Mouse (Mus musculus) lung, postnatal 0 days (tissue): ENCODE measurements at regions not wholly inside any gene's neighbourhood (a gene's known extent, or its start where the extent isn't known, plus 50 kb on each side); places are given as distances from the start of the nearest gene placed in this dataset.

Source experiments
- ATAC-seq: fragments of 200-750 bp; cut with Nextera tagmentation; 2 replicates; pipeline ENCODE4 v1.8.0; 2017; ENCODE audit warnings: moderate library complexity
- DNase-seq: peaks from one replicate; pipeline ENCODE4 v3.0.0-alpha.2; 2016; ENCODE audit warnings: low spot score
- H3K27ac ChIP-seq: fragments of 300-500 bp; sonication (generic); 2 replicates; pipeline ENCODE4 v1.5.1; 2014; ENCODE audit warnings: antibody characterized with exemption, mild to moderate bottlenecking, low read length, mixed read lengths
- H3K27me3 ChIP-seq: fragments of 300-500 bp; sonication (generic); replicated peaks from 2 replicates; pipeline ENCODE4 v1.6.1; 2014; ENCODE audit warnings: low read length, mixed read lengths; ENCODE audit not compliant: insufficient read depth
- H3K36me3 ChIP-seq: fragments of 300-500 bp; sonication (generic); 2 replicates; pipeline ENCODE4 v1.6.1; 2014; ENCODE audit warnings: low read length, mixed read lengths; ENCODE audit not compliant: insufficient read depth
- H3K4me1 ChIP-seq: fragments of 300-500 bp; sonication (generic); 2 replicates; pipeline ENCODE4 v1.6.1; 2014; ENCODE audit warnings: antibody characterized with exemption, low read depth, low read length, mixed read lengths; ENCODE audit not compliant: insufficient read depth
- H3K4me2 ChIP-seq: fragments of 300-500 bp; sonication (generic); replicated peaks from 2 replicates; pipeline ENCODE4 v1.6.1; 2014; ENCODE audit warnings: low read depth, mild to moderate bottlenecking, low read length, moderate library complexity, mixed read lengths
- H3K4me3 ChIP-seq: fragments of 300-500 bp; sonication (generic); 2 replicates; pipeline ENCODE4 v1.5.1; 2014; ENCODE audit warnings: low read depth, low read length
- H3K9ac ChIP-seq: fragments of 300-500 bp; sonication (generic); replicated peaks from 2 replicates; pipeline ENCODE4 v1.6.1; 2014; ENCODE audit warnings: low read depth, mild to moderate bottlenecking
- H3K9me3 ChIP-seq: fragments of 300-500 bp; sonication (generic); 2 replicates; pipeline ENCODE4 v1.6.1; 2016; ENCODE audit warnings: low read length, mixed read lengths
- CTCF ChIP-seq: IDR thresholded peaks from 2 replicates; pipeline ENCODE4 v1.5.1; 2016; ENCODE audit warnings: antibody characterized with exemption, mild to moderate bottlenecking
- EP300 ChIP-seq: IDR thresholded peaks from 2 replicates; pipeline ENCODE4 v1.6.1; 2016; ENCODE audit warnings: antibody characterized with exemption, mild to moderate bottlenecking, control low read depth
- WGBS: fragments of 180-500 bp; shearing (Covaris S2); extraction: QIAGEN DNeasy Blood & Tissue Kit; methylation state at CpG from one replicate; pipeline ENCODE4 v1.1.7; 2014; 5-methylcytosine and 5-hydroxymethylcytosine counted together

DNA sequence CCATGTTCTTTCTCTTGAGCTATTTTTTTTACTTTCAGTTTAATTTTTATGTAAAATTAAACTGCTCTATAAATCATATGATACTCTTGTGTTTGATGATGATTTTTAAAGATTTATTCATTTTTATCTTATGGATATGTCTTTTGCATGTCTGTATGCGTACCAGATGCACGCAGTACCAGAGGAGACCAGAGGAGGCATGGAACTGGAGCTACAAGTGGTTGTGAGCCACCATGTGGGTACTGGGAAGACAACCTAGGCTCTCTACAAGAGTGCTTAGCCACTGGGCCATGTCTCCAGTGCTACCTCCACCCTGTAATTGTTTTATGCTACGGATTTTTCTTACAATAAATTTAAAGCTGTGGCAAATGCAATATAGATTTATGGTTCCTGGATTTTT lies 227.8 kb downstream of the 1700129C05Rik start:
- WGBS = 87% methylated on average over 3 of the region's 3 CpGs
- ATAC-seq = no peak

GRCm38 (mm10) chr14:58910846-58911245 lies 231.8 kb downstream of the 1700129C05Rik start:
- 96% methylated on average over 1 of the region's 1 CpGs for WGBS
- no peak for ATAC-seq
- no peak overlapping the region for H3K9ac ChIP-seq
- TF ChIP-seq EP300 (no peak), CTCF (no peak)
- no peak for DNase-seq
- no peak overlapping the region for H3K4me2 ChIP-seq
- H3K9me3 ChIP-seq = no peaks in the 10 kb centered on the region
- no peaks in the 10 kb centered on the region for H3K4me1 ChIP-seq
- H3K36me3 ChIP-seq = no peaks in the 10 kb centered on the region
- H3K27me3 ChIP-seq = no peaks in the 10 kb centered on the region
- H3K27ac ChIP-seq = no peak overlapping the region
- no peak overlapping the region for H3K4me3 ChIP-seq

More for the DNA sequence above, 227.8 kb downstream of the 1700129C05Rik start:
- Histone ChIP-seq H3K4me2 (no peak overlapping the region), H3K4me3 (no peak overlapping the region), H3K27me3 (no peaks in the 10 kb centered on the region), H3K27ac (no peak overlapping the region), H3K9me3 (no peaks in the 10 kb centered on the region), H3K4me1 (no peaks in the 10 kb centered on the region), H3K36me3 (no peaks in the 10 kb centered on the region), H3K9ac (no peak overlapping the region)
- no peak for DNase-seq
- TF ChIP-seq EP300 (no peak), CTCF (0 out of 2 replicates have a peak, but pooled peaks have one; percentile 28)

DNA sequence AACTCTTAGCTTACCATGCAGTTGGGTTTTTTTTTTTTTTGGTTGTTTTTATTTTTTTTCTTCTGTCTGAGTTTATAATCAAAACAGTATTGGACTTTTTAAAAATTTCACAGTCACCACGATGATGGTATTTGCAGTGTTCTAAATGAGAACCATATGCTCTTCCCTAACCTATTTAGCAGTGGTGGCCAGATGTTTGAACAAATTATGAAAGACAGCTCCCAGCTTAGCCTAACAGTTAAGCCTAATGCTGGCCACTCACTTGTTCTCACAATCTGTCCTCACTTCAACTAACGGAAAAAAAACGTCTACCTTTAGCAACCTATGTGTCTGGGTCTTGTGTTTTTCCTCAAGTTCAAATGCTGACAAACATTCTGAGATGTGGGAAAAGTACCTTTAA lies 234.8 kb downstream of the 1700129C05Rik start:
- peak; percentile 10 for DNase-seq
- Histone ChIP-seq H3K27ac (no peak overlapping the region), H3K9ac (no peak overlapping the region)

DNA sequence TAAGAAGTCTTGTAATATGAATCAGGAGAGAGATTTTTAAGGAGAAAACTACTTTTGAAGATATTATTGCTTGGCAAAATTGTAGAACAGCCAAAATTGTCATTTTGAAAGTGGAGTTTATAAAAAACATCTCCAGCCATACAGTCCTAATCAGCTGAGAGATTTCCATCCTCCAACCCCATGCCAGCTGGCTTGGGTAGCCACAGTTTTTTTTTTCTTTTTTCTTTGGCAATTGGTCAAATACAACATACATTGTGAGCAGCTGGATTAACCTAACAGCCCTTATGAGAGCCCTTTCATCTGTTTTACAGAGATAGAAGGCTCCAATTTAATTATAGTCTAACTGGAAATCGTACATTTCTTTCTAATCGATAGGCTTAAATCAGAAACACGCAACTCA lies 235.3 kb downstream of the 1700129C05Rik start:
- H3K4me2 ChIP-seq = no peak overlapping the region
- no peak overlapping the region for H3K27ac ChIP-seq
- TF ChIP-seq CTCF (no peak), EP300 (no peak)
- no peak overlapping the region for H3K4me3 ChIP-seq
- DNase-seq (no peak), ATAC-seq (no peak)
- no peaks in the 10 kb centered on the region for H3K27me3 ChIP-seq
- 73% methylated on average over 3 of the region's 3 CpGs for WGBS
- no peaks in the 10 kb centered on the region for H3K4me1 ChIP-seq
- no peak overlapping the region for H3K9ac ChIP-seq
- no peaks in the 10 kb centered on the region for H3K36me3 ChIP-seq
- H3K9me3 ChIP-seq = no peaks in the 10 kb centered on the region

More for the DNA sequence above, 234.8 kb downstream of the 1700129C05Rik start:
- H3K4me1 ChIP-seq = no peaks in the 10 kb centered on the region
- TF ChIP-seq EP300 (no peak), CTCF (no peak)
- no peak; the same call in 1 of the 2 replicates for ATAC-seq
- WGBS = 53% methylated on average over 3 of the region's 3 CpGs
- H3K27me3 ChIP-seq = no peaks in the 10 kb centered on the region
- H3K36me3 ChIP-seq = no peaks in the 10 kb centered on the region
- H3K9me3 ChIP-seq = no peaks in the 10 kb centered on the region
- no peak overlapping the region for H3K4me2 ChIP-seq
- H3K4me3 ChIP-seq = no peak overlapping the region

GRCm38 (mm10) chr14:58906631-58907030 lies 236.1 kb downstream of the 1700129C05Rik start:
- WGBS = 72% methylated on average over 4 of the region's 4 CpGs
- no peak for DNase-seq

GRCm38 (mm10) chr14:58868176-58868949 lies 274.3 kb downstream of the 1700129C05Rik start:
- Histone ChIP-seq H3K4me1 (0 out of 2 replicates have a peak, but pooled peaks cover 3% of the 10 kb centered on the region), H3K9ac (no peak overlapping the region), H3K36me3 (no peaks in the 10 kb centered on the region), H3K27ac (no peak overlapping the region), H3K4me3 (no peak overlapping the region), H3K9me3 (no peaks in the 10 kb centered on the region), H3K27me3 (no peaks in the 10 kb centered on the region), H3K4me2 (no peak overlapping the region)
- ATAC-seq (no peak), DNase-seq (no peak)
- TF ChIP-seq CTCF = no peak
- 71% methylated on average over 14 of the region's 14 CpGs for WGBS

More at GRCm38 (mm10) chr14:58906631-58907030, 236.1 kb downstream of the 1700129C05Rik start:
- no peaks in the 10 kb centered on the region for H3K4me1 ChIP-seq
- no peak for ATAC-seq
- H3K36me3 ChIP-seq = no peaks in the 10 kb centered on the region
- no peak overlapping the region for H3K27ac ChIP-seq
- no peak overlapping the region for H3K9ac ChIP-seq
- no peak overlapping the region for H3K4me3 ChIP-seq
- no peak overlapping the region for H3K4me2 ChIP-seq
- no peaks in the 10 kb centered on the region for H3K9me3 ChIP-seq
- H3K27me3 ChIP-seq = no peaks in the 10 kb centered on the region
- TF ChIP-seq CTCF (no peak), EP300 (no peak)
